Mouse (Mus musculus) lung, postnatal 0 days (tissue): ENCODE measurements around the gene Rft1.

Experiments
- CTCF ChIP-seq: IDR thresholded peaks from 2 replicates; pipeline ENCODE4 v1.5.1; 2016; ENCODE audit warnings: antibody characterized with exemption, mild to moderate bottlenecking
- EP300 ChIP-seq: IDR thresholded peaks from 2 replicates; pipeline ENCODE4 v1.6.1; 2016; ENCODE audit warnings: antibody characterized with exemption, mild to moderate bottlenecking, control low read depth

GRCm38 (mm10) chr14:30715618-30716050 lies 61.5 kb downstream of the Rft1 start:
- TF ChIP-seq EP300 = no peak
- no peak for TF ChIP-seq CTCF
